Mouse (Mus musculus): Measurements from ENCODE around the gene Chrna5.

DNA sequence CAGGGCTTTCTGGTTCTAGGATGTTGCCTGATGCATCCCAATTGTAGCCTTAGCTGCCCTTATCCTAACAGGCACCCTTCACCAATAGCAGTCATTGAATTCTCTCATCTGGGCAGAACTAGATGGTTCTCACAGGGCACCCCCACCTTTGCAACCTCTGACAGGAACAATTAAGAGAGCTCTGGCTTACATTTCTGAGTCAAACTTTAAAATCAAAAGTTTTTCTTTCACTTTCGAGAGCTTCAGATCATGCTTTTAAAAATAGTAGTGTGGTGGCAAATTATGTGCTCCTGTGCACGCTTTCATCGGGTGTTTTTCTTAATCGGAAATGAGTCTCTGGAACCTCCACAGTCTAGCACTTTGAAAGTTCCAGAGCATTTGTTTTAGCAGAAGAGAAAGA is 19.6 kb upstream of the Chrna5 start:
- no peak for TF ChIP-seq CTCF (IDR thresholded peaks at IDR 0.05 in 2 of 3, conservative IDR thresholded peaks at IDR 0.05 in 1 of 3; ENCODE audit: control insufficient read depth in 1 of 3, insufficient read depth in 1 of 3, low read depth in 2 of 3, low read length in 3 of 3, poor library complexity in 1 of 3, severe bottlenecking in 1 of 3)
- TF ChIP-seq GATA1 (IDR thresholded peaks at IDR 0.05; ENCODE audit: low read depth, low read length), result no peak
- no peak for TF ChIP-seq USF1 (IDR thresholded peaks at IDR 0.05; ENCODE audit: low read depth, low read length)
- TF ChIP-seq EP300 (IDR thresholded peaks at IDR 0.05; ENCODE audit: low read depth in 1 of 2, low read length in 2 of 2), result no peak
- TF ChIP-seq ELF1 (IDR thresholded peaks at IDR 0.05; ENCODE audit: low read depth, low read length), result no peak
- TF ChIP-seq RCOR1 (IDR thresholded peaks at IDR 0.05; ENCODE audit: low read depth, low read length), result no peak
- no peak for TF ChIP-seq HCFC1 (IDR thresholded peaks at IDR 0.05; ENCODE audit: low read depth, low read length)
- no peak for TF ChIP-seq TCF12 (IDR thresholded peaks at IDR 0.05; ENCODE audit: low read depth, low read length)
